Mouse (Mus musculus) left cerebral cortex, postnatal 10 days (tissue): Measurements from ENCODE around the gene Ciapin1. TPM values are rescaled to one million over a fixed set of nuclear protein-coding genes. Genes with fewer than 3 reads are reported as not detected.
A peak's percentile ranks its signal among the peaks of the same experiment; 100 is the strongest.

Source experiments
- DNase-seq, 2 experiments: peaks; one replicate each; pipeline ENCODE4 v3.0.0; 2021 to 2022; ENCODE audit warnings: low spot score in 2 of 2, mixed read lengths in 1 of 2; ENCODE audit errors: extremely low spot score in 1 of 2
- intact Hi-C: fragments of 180-260 bp; cut with DNase I; formaldehyde crosslinking; loops from one replicate; pipeline ENCODE4 v1.15.1; 2025
- total RNA-seq, 2 experiments: library from RNA; stranded (reverse); gene quantifications; 2 replicates each; pipeline ENCODE4 v1.2.3; 2021

Ciapin1 gene
- total RNA-seq, 2 experiments from 2014 or later: 75.8 to 82.3 TPM

DNA sequence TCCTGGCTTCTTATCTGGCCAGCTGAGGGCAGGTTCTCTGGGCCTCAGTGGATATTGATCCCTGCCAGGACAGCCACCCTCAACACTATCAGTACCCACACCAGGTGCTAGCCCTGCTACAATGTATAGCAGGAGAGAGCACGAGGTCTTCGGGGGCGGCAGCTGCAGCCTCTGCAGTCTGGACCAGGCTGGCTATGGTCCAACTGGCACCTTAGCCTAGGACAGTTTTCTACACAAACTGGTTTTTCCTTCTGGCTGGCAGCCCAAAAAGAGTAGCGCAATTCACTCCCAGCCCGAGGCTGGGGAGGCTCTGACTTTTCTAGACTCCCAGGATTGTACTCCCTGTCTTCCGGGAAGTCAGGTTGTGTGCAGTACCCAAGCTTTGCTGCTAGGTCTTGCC lies 67.2 kb downstream of the Ciapin1 start:
- DNase-seq: peak in 1 of 2 experiments; percentile 68
- intact Hi-C loops: loop anchor here (5.0 kb wide), 2 partner anchors 41 to 64 kb away; partner anchors contain the start of gene Ccl17

Other genes with a start within 250 kb of the Ciapin1 start
- gene Rspry1, start 236.4 kb downstream of the Ciapin1 start, total RNA-seq: 10 to 100 TPM; 34.6 to 35.7 TPM
- 10 to 100 TPM; 42.0 to 46.1 TPM for gene Fam192a, start 236.4 kb downstream of the Ciapin1 start, total RNA-seq
- 100 to 1,000 TPM; 149 to 156 TPM for gene Arl2bp, start 171.8 kb downstream of the Ciapin1 start, total RNA-seq
- gene Pllp, start 142.1 kb downstream of the Ciapin1 start, total RNA-seq: 10 to 100 TPM; 19.5 to 25.3 TPM
- gene Ccl22, start 92.8 kb downstream of the Ciapin1 start, total RNA-seq: under 1 TPM; 0.15 to 0.26 TPM
- gene Cx3cl1, start 66.3 kb downstream of the Ciapin1 start, total RNA-seq: 100 to 1,000 TPM; 417 to 438 TPM
- 10 to 100 TPM; 10.8 to 12.3 TPM for gene Ccl17, start 27.9 kb downstream of the Ciapin1 start, total RNA-seq
- gene Coq9, start within 50 bp of the Ciapin1 start, total RNA-seq: 10 to 100 TPM; 58.7 to 62.1 TPM
- gene Polr2c, start 19.1 kb upstream of the Ciapin1 start, total RNA-seq: 10 to 100 TPM; 50.9 to 55.1 TPM
- 10 to 100 TPM; 74.9 to 79.5 TPM for gene Dok4, start 38.0 kb upstream of the Ciapin1 start, total RNA-seq
- 1 to 10 TPM; 2.6 to 3.3 TPM for gene Ccdc102a, start 79.7 kb upstream of the Ciapin1 start, total RNA-seq
- gene Adgrg5, start 85.3 kb upstream of the Ciapin1 start, total RNA-seq: not detected
- 100 to 1,000 TPM; 122 to 128 TPM for gene Adgrg1, start 136.4 kb upstream of the Ciapin1 start, total RNA-seq
- under 1 TPM; 0.22 to 0.32 TPM for gene Adgrg3, start 179.3 kb upstream of the Ciapin1 start, total RNA-seq
- gene Drc7, start 216.7 kb upstream of the Ciapin1 start, total RNA-seq: 1 to 10 TPM in 1 of 2 experiments, under 1 TPM in 1; 0.86 to 1.6 TPM
- gene Katnb1, start 242.8 kb upstream of the Ciapin1 start, total RNA-seq: 10 to 100 TPM; 40.9 to 45.3 TPM